Mouse (Mus musculus): ENCODE data around the gene Tpsg1.

Gene Tpsg1

DNA sequence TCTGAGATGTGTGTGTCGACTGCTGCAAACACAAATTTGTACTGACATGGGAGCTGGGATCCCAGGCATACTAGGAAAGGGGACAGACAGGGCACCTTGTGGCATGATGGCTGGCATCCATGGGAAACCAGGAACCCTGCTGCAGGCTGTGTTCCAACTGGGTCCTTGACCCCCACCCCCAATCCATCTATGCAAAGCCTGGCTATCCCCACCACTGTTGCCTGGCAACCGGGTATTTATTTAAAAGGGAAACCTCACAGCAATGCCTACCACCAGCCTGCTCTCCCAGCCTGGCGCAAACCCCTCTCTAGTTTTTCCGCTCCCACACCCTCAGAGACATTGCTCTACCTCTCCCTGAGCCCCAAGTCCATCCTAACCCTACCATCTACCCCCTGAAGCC is 38.3 kb downstream of the Tpsg1 start:
- no peak for DNase-seq (ENCODE audit: low spot score in 2 of 2)

DNA sequence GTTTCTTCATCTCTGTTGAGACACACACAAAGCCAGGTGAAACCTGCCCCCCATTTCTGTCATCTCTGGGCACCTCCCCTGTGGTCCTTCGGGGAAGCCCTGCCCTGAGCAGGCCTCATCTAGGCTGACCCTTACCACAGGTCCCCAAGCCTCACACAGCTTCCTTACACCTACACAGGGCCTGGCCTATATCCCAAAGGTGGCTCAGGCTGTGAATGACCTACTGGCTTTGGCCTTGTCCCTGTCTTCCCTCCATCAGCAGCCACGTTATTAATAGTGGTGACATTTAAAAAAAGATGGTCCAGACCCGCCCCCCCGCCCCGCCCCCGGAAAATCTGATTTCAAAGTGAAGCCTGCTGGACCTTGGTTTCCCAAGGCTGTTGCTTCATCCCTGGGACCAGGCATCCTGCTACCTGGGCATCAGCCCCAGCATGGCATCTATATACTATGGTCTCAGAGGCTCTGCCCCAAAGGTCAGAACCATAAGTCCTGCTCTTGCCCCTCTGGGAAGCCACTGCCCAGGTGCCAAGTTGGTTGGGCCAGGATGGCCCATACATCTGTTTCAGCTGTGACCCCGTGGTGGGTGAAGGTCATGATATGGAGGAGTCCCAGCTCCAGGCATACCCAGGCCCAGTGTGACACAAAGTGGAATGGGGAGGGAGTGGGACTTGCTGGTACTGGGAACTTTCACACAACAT is 39.4 kb downstream of the Tpsg1 start:
- DNase-seq (ENCODE audit: low spot score in 2 of 2): no peak

GRCm38 (mm10) chr17:25409621-25410020 is 40.5 kb downstream of the Tpsg1 start:
- no peak for DNase-seq (ENCODE audit: low spot score in 2 of 2)

- no peak for DNase-seq (ENCODE audit: low spot score in 2 of 2)
These were observed 41.1 kb downstream of the Tpsg1 start for GRCm38 (mm10) chr17:25410180-25410579.

GRCm38 (mm10) chr17:25410786-25411185 is 41.7 kb downstream of the Tpsg1 start:
- peak in 1 of 2 experiments; percentile 40 for DNase-seq (ENCODE audit: low spot score in 2 of 2)

GRCm38 (mm10) chr17:25411251-25411650 is 42.2 kb downstream of the Tpsg1 start:
- no peak for DNase-seq (ENCODE audit: low spot score in 2 of 2)

- no peak for DNase-seq (ENCODE audit: low spot score in 2 of 2)
These were observed 45.1 kb downstream of the Tpsg1 start for GRCm38 (mm10) chr17:25414209-25414608.

- no peak for DNase-seq (ENCODE audit: low spot score in 2 of 2)
These were observed 45.8 kb downstream of the Tpsg1 start for GRCm38 (mm10) chr17:25414917-25415316.

- DNase-seq (ENCODE audit: low spot score in 2 of 2): no peak
These were observed 46.4 kb downstream of the Tpsg1 start for GRCm38 (mm10) chr17:25415421-25415913.

DNA sequence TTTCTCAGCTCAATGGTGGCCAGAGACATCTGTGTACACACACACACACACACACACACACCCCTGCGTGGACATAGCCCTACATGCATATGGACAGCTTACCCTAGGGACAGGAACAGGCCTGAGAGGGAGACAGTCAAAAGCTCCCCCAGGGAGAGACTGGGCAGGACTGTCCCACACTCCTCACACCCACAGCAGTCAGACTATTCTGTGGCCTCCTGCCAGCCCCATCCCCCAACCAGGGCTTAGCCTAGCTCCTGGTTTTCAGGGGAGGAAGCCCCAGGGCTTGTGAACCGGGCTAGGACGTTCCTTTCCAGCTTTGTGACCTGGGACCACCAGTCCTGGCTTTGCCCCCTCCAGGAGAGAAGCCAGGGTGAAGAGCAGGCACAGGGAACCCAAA is 47.1 kb downstream of the Tpsg1 start:
- peak in 1 of 2 experiments; percentile 33 for DNase-seq (ENCODE audit: low spot score in 2 of 2)

GRCm38 (mm10) chr17:25417990-25418389 is 48.9 kb downstream of the Tpsg1 start:
- DNase-seq (ENCODE audit: low spot score in 2 of 2): no peak

GRCm38 (mm10) chr17:25418926-25419325 is 49.9 kb downstream of the Tpsg1 start:
- DNase-seq (ENCODE audit: low spot score in 2 of 2): no peak

- no peak for DNase-seq (ENCODE audit: low spot score in 2 of 2)
These were observed 51.9 kb downstream of the Tpsg1 start for GRCm38 (mm10) chr17:25420998-25421397.
